Mouse (Mus musculus): ENCODE measurements around the gene Dnajc8. TPM values are rescaled to one million over a fixed set of nuclear protein-coding genes. Genes with fewer than 3 reads are reported as not detected.

Dnajc8 gene
- 173 and 177 TPM in 2 replicates for polyA plus RNA-seq (2015; fragmentation: Nextera tagmentation; extraction: Ambion mirVana)

- peak within 1 kb of the TSS; percentile 80 for H3K27ac ChIP-seq
- ATAC-seq (ENCODE audit: insufficient number of reproducible peaks, insufficient read depth, low FRiP score, low TSS enrichment, low read depth): peak; percentile 71
- H3K4me3 ChIP-seq: peak within 1 kb of the TSS; percentile 100
- peaks cover 34% of the 10 kb centered on the region for H3K4me1 ChIP-seq
- H3K9ac ChIP-seq: peak within 1 kb of the TSS; percentile 98
- H3K27me3 ChIP-seq: no peaks in the 10 kb centered on the region
- H3K4me2 ChIP-seq: peak within 1 kb of the TSS; percentile 86
- peaks cover 32% of the 10 kb centered on the region for H3K36me3 ChIP-seq
- no peaks in the 10 kb centered on the region for H3K9me3 ChIP-seq
- WGBS: under 1% methylated on average over 60 of the region's 60 CpGs
These were observed at the start of gene Dnajc8 for GRCm38 (mm10) chr4:132535406-132536121. TSS of gene Dnajc8 (plus strand) at chr4:132535550.

- Histone ChIP-seq H3K36me3 (peaks cover 10% of the 10 kb centered on the region), H3K27me3 (no peaks in the 10 kb centered on the region), H3K4me3 (no peak overlapping the region), H3K4me2 (no peak overlapping the region), H3K27ac (no peak overlapping the region), H3K9me3 (no peaks in the 10 kb centered on the region), H3K4me1 (peaks cover 9% of the 10 kb centered on the region; the same call in 1 of the 2 replicates), H3K9ac (no peak overlapping the region)
- ATAC-seq (ENCODE audit: insufficient number of reproducible peaks, insufficient read depth, low FRiP score, low TSS enrichment, low read depth): no peak
- WGBS: 37% methylated on average over 3 of the region's 3 CpGs
These were observed 46.8 kb upstream of the Dnajc8 start for GRCm38 (mm10) chr4:132488521-132488920.

- 80% methylated on average over 6 of the region's 6 CpGs for WGBS
- Histone ChIP-seq H3K36me3 (peaks cover 15% of the 10 kb centered on the region), H3K4me1 (peaks cover 9% of the 10 kb centered on the region; the same call in 1 of the 2 replicates), H3K9me3 (no peaks in the 10 kb centered on the region), H3K9ac (no peak overlapping the region), H3K27ac (no peak overlapping the region), H3K4me3 (no peak overlapping the region), H3K4me2 (no peak overlapping the region), H3K27me3 (no peaks in the 10 kb centered on the region)
- ATAC-seq (ENCODE audit: insufficient number of reproducible peaks, insufficient read depth, low FRiP score, low TSS enrichment, low read depth): no peak
These were observed 46.4 kb upstream of the Dnajc8 start for GRCm38 (mm10) chr4:132488976-132489375.

- Histone ChIP-seq H3K27ac (no peak overlapping the region), H3K36me3 (peaks cover 23% of the 10 kb centered on the region), H3K9me3 (no peaks in the 10 kb centered on the region), H3K27me3 (no peaks in the 10 kb centered on the region), H3K4me3 (no peak overlapping the region), H3K9ac (no peak overlapping the region), H3K4me1 (peaks cover 9% of the 10 kb centered on the region; the same call in 1 of the 2 replicates), H3K4me2 (no peak overlapping the region)
- WGBS: 89% methylated on average over 15 of the region's 15 CpGs
- ATAC-seq (ENCODE audit: insufficient number of reproducible peaks, insufficient read depth, low FRiP score, low TSS enrichment, low read depth): no peak
These were observed 44.9 kb upstream of the Dnajc8 start for GRCm38 (mm10) chr4:132490273-132491010.

- ATAC-seq (ENCODE audit: insufficient number of reproducible peaks, insufficient read depth, low FRiP score, low TSS enrichment, low read depth): no peak
- Histone ChIP-seq H3K9ac (no peak overlapping the region), H3K27me3 (no peaks in the 10 kb centered on the region), H3K9me3 (no peaks in the 10 kb centered on the region), H3K4me1 (peaks cover 9% of the 10 kb centered on the region; the same call in 1 of the 2 replicates), H3K27ac (no peak overlapping the region), H3K4me3 (no peak overlapping the region), H3K36me3 (peaks cover 29% of the 10 kb centered on the region), H3K4me2 (no peak overlapping the region)
- 89% methylated on average over 8 of the region's 8 CpGs for WGBS
These were observed 44.3 kb upstream of the Dnajc8 start for GRCm38 (mm10) chr4:132491057-132491456.

GRCm38 (mm10) chr4:132491748-132492147, 43.6 kb upstream of the Dnajc8 start:
- Histone ChIP-seq H3K4me2 (no peak overlapping the region), H3K9ac (no peak overlapping the region), H3K9me3 (no peaks in the 10 kb centered on the region), H3K36me3 (peaks cover 34% of the 10 kb centered on the region), H3K27me3 (no peaks in the 10 kb centered on the region), H3K27ac (no peak overlapping the region), H3K4me1 (peaks cover 9% of the 10 kb centered on the region; the same call in 1 of the 2 replicates), H3K4me3 (no peak overlapping the region)
- WGBS: 88% methylated on average over 6 of the region's 6 CpGs
- no peak for ATAC-seq (ENCODE audit: insufficient number of reproducible peaks, insufficient read depth, low FRiP score, low TSS enrichment, low read depth)

GRCm38 (mm10) chr4:132492178-132493060, 42.9 kb upstream of the Dnajc8 start:
- 77% methylated on average over 10 of the region's 10 CpGs for WGBS
- ATAC-seq (ENCODE audit: insufficient number of reproducible peaks, insufficient read depth, low FRiP score, low TSS enrichment, low read depth): no peak
- Histone ChIP-seq H3K4me3 (no peak overlapping the region), H3K36me3 (peaks cover 40% of the 10 kb centered on the region), H3K9ac (no peak overlapping the region), H3K27ac (no peak overlapping the region), H3K9me3 (no peaks in the 10 kb centered on the region), H3K27me3 (no peaks in the 10 kb centered on the region), H3K4me2 (no peak overlapping the region), H3K4me1 (peaks cover 9% of the 10 kb centered on the region; the same call in 1 of the 2 replicates)

GRCm38 (mm10) chr4:132494271-132494918, 41.0 kb upstream of the Dnajc8 start:
- H3K9me3 ChIP-seq: no peaks in the 10 kb centered on the region
- ATAC-seq (ENCODE audit: insufficient number of reproducible peaks, insufficient read depth, low FRiP score, low TSS enrichment, low read depth): no peak
- H3K27ac ChIP-seq: no peak overlapping the region
- no peaks in the 10 kb centered on the region for H3K4me1 ChIP-seq
- no peak overlapping the region for H3K4me2 ChIP-seq
- 91% methylated on average over 20 of the region's 20 CpGs for WGBS
- H3K4me3 ChIP-seq: no peak overlapping the region
- peaks cover 57% of the 10 kb centered on the region for H3K36me3 ChIP-seq
- H3K27me3 ChIP-seq: no peaks in the 10 kb centered on the region
- H3K9ac ChIP-seq: no peak overlapping the region

- no peak overlapping the region for H3K4me3 ChIP-seq
- no peak for ATAC-seq (ENCODE audit: insufficient number of reproducible peaks, insufficient read depth, low FRiP score, low TSS enrichment, low read depth)
- no peak overlapping the region for H3K9ac ChIP-seq
- no peaks in the 10 kb centered on the region for H3K27me3 ChIP-seq
- no peak overlapping the region for H3K27ac ChIP-seq
- no peaks in the 10 kb centered on the region for H3K4me1 ChIP-seq
- peaks cover 28% of the 10 kb centered on the region for H3K36me3 ChIP-seq
- no peaks in the 10 kb centered on the region for H3K9me3 ChIP-seq
- 95% methylated on average over 6 of the region's 6 CpGs for WGBS
- no peak overlapping the region for H3K4me2 ChIP-seq
These were observed 33.7 kb upstream of the Dnajc8 start for GRCm38 (mm10) chr4:132501639-132502038.

- Histone ChIP-seq H3K27ac (no peak overlapping the region), H3K4me2 (no peak overlapping the region), H3K36me3 (peaks cover 14% of the 10 kb centered on the region), H3K4me1 (peaks cover 7% of the 10 kb centered on the region; the same call in 1 of the 2 replicates), H3K27me3 (no peaks in the 10 kb centered on the region), H3K9ac (no peak overlapping the region), H3K4me3 (no peak overlapping the region), H3K9me3 (no peaks in the 10 kb centered on the region)
- 82% methylated on average over 11 of the region's 11 CpGs for WGBS
- no peak for ATAC-seq (ENCODE audit: insufficient number of reproducible peaks, insufficient read depth, low FRiP score, low TSS enrichment, low read depth)
These were observed 32.0 kb upstream of the Dnajc8 start for GRCm38 (mm10) chr4:132503344-132503743.

Measured in embryonic facial prominence, embryonic 13.5 days (tissue).